9 mouse cellular contexts compared by ENCODE assay signal in the genomic region with DNA sequence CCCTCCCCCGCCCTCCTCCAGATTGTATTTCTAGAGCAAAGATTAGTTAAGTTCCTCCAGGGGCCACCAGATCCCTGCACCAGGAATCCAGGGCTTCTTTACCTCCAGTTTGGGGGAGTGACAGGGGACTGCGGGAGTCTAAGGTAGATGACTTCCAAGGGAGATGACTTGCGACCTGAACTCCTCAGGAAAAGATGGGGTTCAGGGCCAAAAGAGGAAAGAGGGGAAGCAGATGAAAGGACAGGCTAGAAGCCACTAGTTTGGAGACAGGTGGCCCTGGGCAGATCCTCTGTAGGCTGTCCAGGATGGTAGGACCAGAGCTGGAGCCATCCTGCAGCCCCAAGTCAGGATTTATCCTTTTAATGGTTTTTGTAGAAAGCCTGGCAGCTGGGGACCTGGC. TPM values are rescaled to one million over a fixed set of nuclear protein-coding genes. Genes with fewer than 3 reads are reported as not detected.
A peak's percentile ranks its signal among the peaks of the same experiment; 100 is the strongest.
DNase-seq lines count a peak whose midpoint lies in the region; ATAC-seq and TF ChIP-seq lines count a peak whose summit lies in the region.
"Had no signal": no experiment of that assay in that cellular context is flagged by ENCODE, and none has a peak within 500 bp of the region (broad histone marks: within the 10 kb centered on the region; RNA-seq: fewer than 3 reads in every experiment).

No protein-coding gene starts in this region.

- peak overlapping the region; percentile 100 for H3K4me2 ChIP-seq in heart, embryonic 11.5 days
- H3K4me2 ChIP-seq in stomach, embryonic 14.5 days (replicated peaks; ENCODE audit: low read depth, low read length) = peak overlapping the region; percentile 100
- no peak overlapping the region for H3K4me2 ChIP-seq in stomach, postnatal 0 days (replicated peaks; ENCODE audit: low read depth)
- H3K4me2 ChIP-seq in limb, embryonic 14.5 days (replicated peaks; ENCODE audit: low read depth, low read length, severe bottlenecking) = peak overlapping the region; percentile 99; the same call in 1 of the 2 replicates

- DNase-seq in heart, postnatal 14 days = no peak
- no peak for DNase-seq in stomach, postnatal 0 days (ENCODE audit: low spot score)
- DNase-seq in limb, embryonic 14.5 days (ENCODE audit: low spot score) = no peak
- DNase-seq in cerebellum, postnatal 4 days (ENCODE audit: low spot score in 2 of 2) = no peak
- no peak for DNase-seq in cerebellum, postnatal 36 days
- no peak for DNase-seq in ovary, adult 18-20 months (ENCODE audit: low spot score)

- peaks cover 16% of the 10 kb centered on the region for H3K4me1 ChIP-seq in heart, embryonic 11.5 days (ENCODE audit: control insufficient read depth, insufficient read depth, low read length)
- H3K4me1 ChIP-seq in stomach, embryonic 14.5 days (ENCODE audit: control insufficient read depth, insufficient read depth, low read length) = peaks cover 19% of the 10 kb centered on the region
- H3K4me1 ChIP-seq in stomach, postnatal 0 days (replicated peaks; ENCODE audit: control insufficient read depth, insufficient read depth) = peaks cover 6% of the 10 kb centered on the region; the same call in 1 of the 2 replicates
- peaks cover 14% of the 10 kb centered on the region for H3K4me1 ChIP-seq in limb, embryonic 14.5 days (ENCODE audit: control insufficient read depth, insufficient read depth, low read length)

- no peak for ATAC-seq in heart, embryonic 11.5 days (replicated peaks; ENCODE audit: insufficient number of reproducible peaks, low FRiP score, low TSS enrichment)
- no peak for ATAC-seq in stomach, embryonic 14.5 days (ENCODE audit: insufficient number of reproducible peaks, insufficient read depth, low FRiP score, low read depth)
- ATAC-seq in stomach, postnatal 0 days (ENCODE audit: low FRiP score, low TSS enrichment) = no peak
- ATAC-seq in limb, embryonic 14.5 days (ENCODE audit: low FRiP score, low read depth) = no peak

- H3K9ac ChIP-seq in heart, embryonic 11.5 days (ENCODE audit: low read depth, low read length) = no peak overlapping the region
- H3K9ac ChIP-seq in stomach, embryonic 14.5 days (replicated peaks; ENCODE audit: low read depth, low read length) = no peak overlapping the region
- H3K9ac ChIP-seq in stomach, postnatal 0 days (ENCODE audit: low read length) = no peak overlapping the region
- no peak overlapping the region for H3K9ac ChIP-seq in limb, embryonic 14.5 days (ENCODE audit: low read depth, low read length, severe bottlenecking)

- H3K9me3 ChIP-seq in heart, embryonic 11.5 days (replicated peaks; ENCODE audit: control insufficient read depth, low read length) = no peaks in the 10 kb centered on the region
- H3K9me3 ChIP-seq in stomach, embryonic 14.5 days (ENCODE audit: control insufficient read depth, low read depth, low read length) = no peaks in the 10 kb centered on the region
- H3K9me3 ChIP-seq in stomach, postnatal 0 days (ENCODE audit: control insufficient read depth, low read length) = no peaks in the 10 kb centered on the region
- no peaks in the 10 kb centered on the region for H3K9me3 ChIP-seq in limb, embryonic 14.5 days (ENCODE audit: control insufficient read depth, low read length)

- H3K4me3 ChIP-seq in heart, embryonic 11.5 days (ENCODE audit: low read depth, low read length) = no peak overlapping the region
- H3K4me3 ChIP-seq in stomach, embryonic 14.5 days (ENCODE audit: low read depth, low read length) = no peak overlapping the region
- H3K4me3 ChIP-seq in stomach, postnatal 0 days (ENCODE audit: low read depth, low read length) = no peak overlapping the region
- no peak overlapping the region for H3K4me3 ChIP-seq in limb, embryonic 14.5 days (replicated peaks; ENCODE audit: low read length)

- WGBS in heart, embryonic 11.5 days (ENCODE audit: insufficient replicate concordance) = 17% methylated on average over 3 of the region's 3 CpGs
- WGBS in stomach, embryonic 14.5 days = 31% methylated on average over 3 of the region's 3 CpGs
- WGBS in stomach, postnatal 0 days = 35% methylated on average over 3 of the region's 3 CpGs
- WGBS in limb, embryonic 14.5 days = 6% methylated on average over 3 of the region's 3 CpGs

- H3K27ac ChIP-seq in heart, embryonic 11.5 days (ENCODE audit: low read depth, low read length) = no peak overlapping the region
- H3K27ac ChIP-seq in stomach, embryonic 14.5 days (ENCODE audit: low read length) = no peak overlapping the region
- no peak overlapping the region for H3K27ac ChIP-seq in stomach, postnatal 0 days (replicated peaks)
- H3K27ac ChIP-seq in limb, embryonic 14.5 days (replicated peaks; ENCODE audit: low read depth, low read length) = no peak overlapping the region

- no peaks in the 10 kb centered on the region for H3K36me3 ChIP-seq in heart, embryonic 11.5 days (ENCODE audit: control insufficient read depth, insufficient read depth, low read length)
- H3K36me3 ChIP-seq in stomach, embryonic 14.5 days (ENCODE audit: control insufficient read depth, insufficient read depth, low read length) = no peaks in the 10 kb centered on the region
- no peaks in the 10 kb centered on the region for H3K36me3 ChIP-seq in stomach, postnatal 0 days (ENCODE audit: control insufficient read depth, insufficient read depth, low read length)
- H3K36me3 ChIP-seq in limb, embryonic 14.5 days (ENCODE audit: control insufficient read depth, insufficient read depth, low read length) = no peaks in the 10 kb centered on the region

- H3K27me3 ChIP-seq in heart, embryonic 11.5 days (ENCODE audit: control insufficient read depth, insufficient read depth, low read length) = peaks cover 34% of the 10 kb centered on the region
- H3K27me3 ChIP-seq in stomach, embryonic 14.5 days (ENCODE audit: control insufficient read depth, insufficient read depth, low read length) = 0 out of 2 replicates have a peak, but pooled peaks cover 6% of the 10 kb centered on the region
- no peaks in the 10 kb centered on the region for H3K27me3 ChIP-seq in stomach, postnatal 0 days (ENCODE audit: control insufficient read depth, insufficient read depth, low read length)
- peaks cover 14% of the 10 kb centered on the region for H3K27me3 ChIP-seq in limb, embryonic 14.5 days (ENCODE audit: control insufficient read depth, insufficient read depth, low read length)

- intact Hi-C loops in heart, postnatal 14 days (cut with DNase I) = loop anchor here (5.0 kb wide), 1 partner anchor 56 kb away; no protein-coding TSS in a partner anchor

- no peak for TF ChIP-seq POLR2A in limb, embryonic 14.5 days (IDR thresholded peaks at IDR 0.05; ENCODE audit: borderline replicate concordance, extremely low read depth, insufficient read depth, insufficient read length)

- TF ChIP-seq CTCF in stomach, postnatal 0 days (IDR thresholded peaks at IDR 0.05; ENCODE audit: low read depth) = no peak

- TF ChIP-seq EP300 in stomach, postnatal 0 days (optimal IDR thresholded peaks at IDR 0.05) = no peak

RNA-seq across cellular contexts. Expression of a gene that starts 0.5 kb away (rescaled TPM):
- polyA plus RNA-seq in heart, embryonic 11.5 days (2014; fragmentation: Nextera tagmentation; extraction: Ambion mirVana) = 0.63 and 0.79 TPM in 2 replicates
- total RNA-seq in heart, postnatal 14 days (2021) = 10 to 100 TPM; 14.5 to 19.5 TPM
- 4.6 and 5.0 TPM in 2 replicates for polyA plus RNA-seq in stomach, embryonic 14.5 days (2014; fragmentation: Nextera tagmentation; extraction: Ambion mirVana)
- polyA plus RNA-seq in stomach, postnatal 0 days (2015; fragmentation: Nextera tagmentation; extraction: Ambion mirVana) = 5.4 and 6.3 TPM in 2 replicates
- 2.1 and 2.5 TPM in 2 replicates for polyA plus RNA-seq in limb, embryonic 14.5 days (2012; rRNA removed)
- 3.3 TPM in 2 replicates for polyA plus RNA-seq in limb, embryonic 14.5 days (2014; fragmentation: Nextera tagmentation; extraction: Ambion mirVana)
- total RNA-seq: megakaryocyte progenitor cell, adult 5-6 weeks had no signal

RNA-seq across cellular contexts. Expression of a gene that starts 5.8 kb away (rescaled TPM):
- 11.5 and 13.0 TPM in 2 replicates for polyA plus RNA-seq in heart, embryonic 11.5 days (2014; fragmentation: Nextera tagmentation; extraction: Ambion mirVana)
- 1 to 10 TPM; 1.9 to 2.2 TPM for total RNA-seq in heart, postnatal 14 days (2021)
- polyA plus RNA-seq in stomach, embryonic 14.5 days (2014; fragmentation: Nextera tagmentation; extraction: Ambion mirVana) = 6.1 and 8.2 TPM in 2 replicates
- polyA plus RNA-seq in stomach, postnatal 0 days (2015; fragmentation: Nextera tagmentation; extraction: Ambion mirVana) = 6.8 and 7.0 TPM in 2 replicates
- 3.7 and 4.8 TPM in 2 replicates for polyA plus RNA-seq in limb, embryonic 14.5 days (2012; rRNA removed)
- polyA plus RNA-seq in limb, embryonic 14.5 days (2014; fragmentation: Nextera tagmentation; extraction: Ambion mirVana) = 5.7 and 6.2 TPM in 2 replicates

RNA-seq across cellular contexts. Expression of a gene that starts 26.3 kb away (rescaled TPM):
- 61.5 and 62.8 TPM in 2 replicates for polyA plus RNA-seq in heart, embryonic 11.5 days (2014; fragmentation: Nextera tagmentation; extraction: Ambion mirVana)
- 10 to 100 TPM in 1 of 2 experiments, 1 to 10 TPM in 1; 7.8 to 12.1 TPM for total RNA-seq in heart, postnatal 14 days (2021)
- 123 and 130 TPM in 2 replicates for polyA plus RNA-seq in stomach, embryonic 14.5 days (2014; fragmentation: Nextera tagmentation; extraction: Ambion mirVana)
- 37.5 and 41.6 TPM in 2 replicates for polyA plus RNA-seq in stomach, postnatal 0 days (2015; fragmentation: Nextera tagmentation; extraction: Ambion mirVana)
- 81.0 and 89.9 TPM in 2 replicates for polyA plus RNA-seq in limb, embryonic 14.5 days (2012; rRNA removed)
- polyA plus RNA-seq in limb, embryonic 14.5 days (2014; fragmentation: Nextera tagmentation; extraction: Ambion mirVana) = 113 and 126 TPM in 2 replicates

RNA-seq across cellular contexts. Expression of a gene that starts 42.5 kb away (rescaled TPM):
- polyA plus RNA-seq in heart, embryonic 11.5 days (2014; fragmentation: Nextera tagmentation; extraction: Ambion mirVana) = 1.5 and 1.7 TPM in 2 replicates
- 1 to 10 TPM; 6.3 to 8.0 TPM for total RNA-seq in heart, postnatal 14 days (2021)
- polyA plus RNA-seq in stomach, embryonic 14.5 days (2014; fragmentation: Nextera tagmentation; extraction: Ambion mirVana) = 12.9 and 13.3 TPM in 2 replicates
- 9.6 and 9.8 TPM in 2 replicates for polyA plus RNA-seq in stomach, postnatal 0 days (2015; fragmentation: Nextera tagmentation; extraction: Ambion mirVana)
- polyA plus RNA-seq in limb, embryonic 14.5 days (2012; rRNA removed) = 15.7 and 16.9 TPM in 2 replicates
- polyA plus RNA-seq in limb, embryonic 14.5 days (2014; fragmentation: Nextera tagmentation; extraction: Ambion mirVana) = 13.4 and 14.0 TPM in 2 replicates
